ENCODE assay signal across 27 mouse cellular contexts in genomic region chr4:59785412-59785811, GRCm38 (mm10). TPM values are rescaled to one million over a fixed set of nuclear protein-coding genes. Genes with fewer than 3 reads are reported as not detected.
DNase-seq lines count a peak whose midpoint lies in the region; ATAC-seq and TF ChIP-seq lines count a peak whose summit lies in the region.
"Had no signal": no experiment of that assay in that cellular context is flagged by ENCODE, and none has a peak within 500 bp of the region (broad histone marks: within the 10 kb centered on the region; RNA-seq: fewer than 3 reads in every experiment).

No protein-coding gene starts in this region.

- H3K27ac ChIP-seq in intestine, embryonic 14.5 days (ENCODE audit: low read depth): no peak overlapping the region
- no peak overlapping the region for H3K27ac ChIP-seq in intestine, postnatal 0 days (ENCODE audit: low read depth, low read length)
- H3K27ac ChIP-seq in macrophage: peak overlapping the region; percentile 56
- H3K27ac ChIP-seq: embryonic facial prominence, embryonic 10.5 days; embryonic facial prominence, embryonic 13.5 days; forebrain, embryonic 12.5 days; forebrain, embryonic 15.5 days; heart, adult 2 months; hindbrain, embryonic 12.5 days; hindbrain, embryonic 15.5 days; intestine, embryonic 15.5 days had no signal

- H3K4me3 ChIP-seq in intestine, embryonic 14.5 days (ENCODE audit: low read depth, low read length): no peak overlapping the region
- no peak overlapping the region for H3K4me3 ChIP-seq in intestine, postnatal 0 days (ENCODE audit: low read depth, low read length)
- no peak overlapping the region for H3K4me3 ChIP-seq in macrophage (ENCODE audit: inconsistent target)
- H3K4me3 ChIP-seq: embryonic facial prominence, embryonic 10.5 days; embryonic facial prominence, embryonic 13.5 days; erythroblast, embryonic 14.5 days; forebrain, embryonic 12.5 days; forebrain, embryonic 15.5 days; heart, adult 2 months; hindbrain, embryonic 12.5 days; hindbrain, embryonic 15.5 days; intestine, embryonic 15.5 days had no signal

- no peaks in the 10 kb centered on the region for H3K27me3 ChIP-seq in intestine, embryonic 14.5 days (replicated peaks; ENCODE audit: control insufficient read depth, insufficient read depth, low read length)
- H3K27me3 ChIP-seq in intestine, postnatal 0 days (replicated peaks; ENCODE audit: control insufficient read depth, insufficient read depth, low read length): no peaks in the 10 kb centered on the region
- H3K27me3 ChIP-seq: CH12.LX; embryonic facial prominence, embryonic 13.5 days; forebrain, embryonic 12.5 days; forebrain, embryonic 15.5 days; hindbrain, embryonic 12.5 days; hindbrain, embryonic 15.5 days; intestine, embryonic 15.5 days had no signal

- TF ChIP-seq CTCF in intestine, postnatal 0 days (IDR thresholded peaks at IDR 0.05; ENCODE audit: low read depth): no peak

- DNase-seq in intestine, embryonic 14.5 days (ENCODE audit: low spot score): peak; percentile 41
- peak; percentile 32 for DNase-seq in ZHBTc4 (ENCODE audit: low read depth, low spot score)
- no peak for DNase-seq in left cerebral cortex, postnatal 4 days
- DNase-seq in right cerebral cortex, postnatal 4 days: no peak
- DNase-seq: adrenal gland, adult 2 months; adrenal gland, postnatal 14 days; B cell, adult 2 months; cerebellum, adult 11 months; cerebellum, adult 2 months; cerebellum, adult 9-11 months; cerebellum, postnatal 25 days; embryo, embryonic 11 days; gastrocnemius, postnatal 25 days; heart, adult 2 months; kidney, adult 18-20 months had no signal

- ATAC-seq in intestine, embryonic 14.5 days (replicated peaks; ENCODE audit: low FRiP score, low TSS enrichment, low read depth): no peak
- no peak for ATAC-seq in intestine, postnatal 0 days
- ATAC-seq: forebrain, embryonic 15.5 days; intestine, embryonic 15.5 days had no signal

- no peaks in the 10 kb centered on the region for H3K4me1 ChIP-seq in intestine, embryonic 14.5 days (replicated peaks; ENCODE audit: control insufficient read depth, insufficient read depth, low read length)
- H3K4me1 ChIP-seq in intestine, postnatal 0 days (replicated peaks; ENCODE audit: control insufficient read depth, insufficient read depth, low read length): no peaks in the 10 kb centered on the region
- H3K4me1 ChIP-seq: intestine, embryonic 15.5 days had no signal

- H3K9ac ChIP-seq in intestine, embryonic 14.5 days (ENCODE audit: low read length): no peak overlapping the region
- no peak overlapping the region for H3K9ac ChIP-seq in intestine, postnatal 0 days (ENCODE audit: low read depth, low read length)
- H3K9ac ChIP-seq: embryonic facial prominence, embryonic 13.5 days; forebrain, embryonic 12.5 days; forebrain, embryonic 15.5 days; hindbrain, embryonic 12.5 days; hindbrain, embryonic 15.5 days; intestine, embryonic 15.5 days had no signal

- peaks cover 32% of the 10 kb centered on the region for H3K79me2 ChIP-seq in macrophage (ENCODE audit: inconsistent target)

- no peaks in the 10 kb centered on the region for H3K9me3 ChIP-seq in intestine, embryonic 14.5 days (ENCODE audit: control insufficient read depth, low read length)
- no peaks in the 10 kb centered on the region for H3K9me3 ChIP-seq in intestine, postnatal 0 days (ENCODE audit: control insufficient read depth)
- H3K9me3 ChIP-seq: embryonic facial prominence, embryonic 10.5 days; embryonic facial prominence, embryonic 13.5 days; forebrain, embryonic 12.5 days; forebrain, embryonic 15.5 days; hindbrain, embryonic 12.5 days; hindbrain, embryonic 15.5 days; intestine, embryonic 15.5 days had no signal

- H3K4me2 ChIP-seq in intestine, embryonic 14.5 days (ENCODE audit: low read length): no peak overlapping the region
- H3K4me2 ChIP-seq in intestine, postnatal 0 days (replicated peaks; ENCODE audit: low read depth): no peak overlapping the region
- H3K4me2 ChIP-seq: embryonic facial prominence, embryonic 13.5 days; forebrain, embryonic 12.5 days; forebrain, embryonic 15.5 days; heart, embryonic 11.5 days; hindbrain, embryonic 12.5 days; hindbrain, embryonic 15.5 days; intestine, embryonic 15.5 days had no signal

- H3K36me3 ChIP-seq in intestine, embryonic 14.5 days (ENCODE audit: control insufficient read depth, insufficient read depth, low read length): no peaks in the 10 kb centered on the region
- no peaks in the 10 kb centered on the region for H3K36me3 ChIP-seq in intestine, postnatal 0 days (ENCODE audit: control insufficient read depth, insufficient read depth)
- no peaks in the 10 kb centered on the region for H3K36me3 ChIP-seq in macrophage (ENCODE audit: inconsistent target)
- H3K36me3 ChIP-seq: embryonic facial prominence, embryonic 10.5 days; embryonic facial prominence, embryonic 13.5 days; forebrain, embryonic 12.5 days; forebrain, embryonic 15.5 days; hindbrain, embryonic 12.5 days; hindbrain, embryonic 15.5 days; intestine, embryonic 15.5 days had no signal

- 32% methylated on average over 2 of the region's 2 CpGs for WGBS in intestine, embryonic 14.5 days
- 13% methylated on average over 2 of the region's 2 CpGs for WGBS in intestine, postnatal 0 days
- WGBS in macrophage (ENCODE audit: missing documents): 38% methylated on average over 2 of the region's 2 CpGs

- intact Hi-C loops in left cerebral cortex, postnatal 4 days (cut with DNase I): loop anchor here (5.0 kb wide), 1 partner anchor 147 kb away; no protein-coding TSS in a partner anchor

RNA-seq across cellular contexts. Expression of gene Inip, which starts 16.0 kb away (rescaled TPM):
- 55.1 and 56.1 TPM in 2 replicates for polyA plus RNA-seq in intestine, embryonic 14.5 days (2014; fragmentation: Nextera tagmentation; extraction: Ambion mirVana)
- 16.7 and 17.0 TPM in 2 replicates for polyA plus RNA-seq in intestine, postnatal 0 days (2015; fragmentation: Nextera tagmentation; extraction: Ambion mirVana)
- total RNA-seq in macrophage (2018; cell fraction: chromatin; rRNA removed): 10 to 100 TPM in 22 of 26 experiments, 1 to 10 TPM in 4; 4.6 to 53.4 (median 25.3) TPM
- 10 to 100 TPM in 21 of 26 experiments, 1 to 10 TPM in 5; 7.3 to 26.9 (median 17.5) TPM for total RNA-seq in macrophage (2018; cell fraction: cytosol; rRNA removed)
- total RNA-seq in macrophage (2018; cell fraction: nucleus; rRNA removed): 10 to 100 TPM in 22 of 26 experiments, 1 to 10 TPM in 4; 4.6 to 46.8 (median 18.0) TPM
- 18.6 to 31.2 TPM (median 23.3 TPM) in 3 replicates for polyA plus RNA-seq in macrophage (2018)
- total RNA-seq in left cerebral cortex, postnatal 4 days (2021): 10 to 100 TPM; 22.3 to 22.4 TPM

RNA-seq across cellular contexts. Expression of gene Snx30, which starts 20.2 kb away (rescaled TPM):
- polyA plus RNA-seq in intestine, embryonic 14.5 days (2014; fragmentation: Nextera tagmentation; extraction: Ambion mirVana): 6.0 and 6.8 TPM in 2 replicates
- 5.1 and 5.7 TPM in 2 replicates for polyA plus RNA-seq in intestine, postnatal 0 days (2015; fragmentation: Nextera tagmentation; extraction: Ambion mirVana)
- 100 to 1,000 TPM in 4 of 26 experiments, 10 to 100 TPM in 22; 12.5 to 112 (median 76.3) TPM for total RNA-seq in macrophage (2018; cell fraction: chromatin; rRNA removed)
- total RNA-seq in macrophage (2018; cell fraction: cytosol; rRNA removed): 10 to 100 TPM; 10.1 to 37.3 (median 27.0) TPM
- 10 to 100 TPM; 17.6 to 88.8 (median 59.5) TPM for total RNA-seq in macrophage (2018; cell fraction: nucleus; rRNA removed)
- polyA plus RNA-seq in macrophage (2018): 19.8 to 27.9 TPM (median 26.4 TPM) in 3 replicates
- total RNA-seq in left cerebral cortex, postnatal 4 days (2021): 10 to 100 TPM; 32.0 to 38.0 TPM

Comparison
In these comparisons a context has a peak if more than half of its experiments do, and no peak if none do; other contexts are left out.
1. DNase-seq: peak in intestine, embryonic 14.5 days (single experiment) and ZHBTc4 (single experiment); none in left cerebral cortex, postnatal 4 days (single experiment) and right cerebral cortex, postnatal 4 days (single experiment).